7 mouse cellular contexts compared by ENCODE assay signal in genomic region chr6:126791964-126792363, GRCm38 (mm10). TPM values are rescaled to one million over a fixed set of nuclear protein-coding genes. Genes with fewer than 3 reads are reported as not detected.
DNase-seq lines count a peak whose midpoint lies in the region; ATAC-seq and TF ChIP-seq lines count a peak whose summit lies in the region.

No protein-coding gene starts in this region.

- no peaks in the 10 kb centered on the region for H3K4me1 ChIP-seq in bone marrow macrophage, adult 2 months (ENCODE audit: control insufficient read depth, insufficient read depth, low read length)
- H3K4me1 ChIP-seq in kidney, embryonic 15.5 days = peaks cover 10% of the 10 kb centered on the region; the same call in 1 of the 2 replicates

- no peaks in the 10 kb centered on the region for H3K27me3 ChIP-seq in kidney, embryonic 15.5 days

- TF ChIP-seq CTCF in bone marrow macrophage, adult 2 months (IDR thresholded peaks at IDR 0.05; ENCODE audit: low read depth, low read length) = peak; percentile 54

- no peaks in the 10 kb centered on the region for H3K9me3 ChIP-seq in kidney, embryonic 15.5 days (replicated peaks)

- WGBS in kidney, embryonic 15.5 days = 28% methylated on average over 12 of the region's 12 CpGs

- peak overlapping the region; percentile 56 for H3K4me2 ChIP-seq in kidney, embryonic 15.5 days

- H3K9ac ChIP-seq in kidney, embryonic 15.5 days = no peak overlapping the region

- TF ChIP-seq POLR2A in bone marrow macrophage, adult 2 months (IDR thresholded peaks at IDR 0.05; ENCODE audit: borderline replicate concordance, low read depth, low read length) = no peak

- H3K27ac ChIP-seq in bone marrow macrophage, adult 2 months (ENCODE audit: insufficient read depth, low read depth, low read length) = no peak overlapping the region
- no peak overlapping the region for H3K27ac ChIP-seq in kidney, embryonic 15.5 days

- DNase-seq in right cerebral cortex, adult 2 months (ENCODE audit: low spot score in 2 of 2) = peak; percentile 59 to 63
- DNase-seq in right cerebral cortex, postnatal 4 days = no peak
- DNase-seq in forelimb bud, embryonic 11.5 days (ENCODE audit: low read depth, low spot score) = peak; percentile 51
- DNase-seq in lung, postnatal 10 days = peak; percentile 60
- DNase-seq in yolk sac, embryonic 10.5 days (ENCODE audit: low spot score) = peak; percentile 13

- no peaks in the 10 kb centered on the region for H3K36me3 ChIP-seq in kidney, embryonic 15.5 days

- peak overlapping the region; percentile 36 for H3K4me3 ChIP-seq in bone marrow macrophage, adult 2 months (ENCODE audit: insufficient read depth, low read length)
- H3K4me3 ChIP-seq in kidney, embryonic 15.5 days (replicated peaks) = peak overlapping the region; percentile 35

- no peak for ATAC-seq in kidney, embryonic 15.5 days (replicated peaks; ENCODE audit: low FRiP score)

RNA-seq across cellular contexts. Expression of gene Kcna6, which starts 51.5 kb away (rescaled TPM):
- polyA plus RNA-seq in bone marrow macrophage, adult 2 months (2012; ENCODE audit: insufficient read depth, insufficient read length, missing spikeins) = not detected in 2 replicates
- polyA plus RNA-seq in kidney, embryonic 15.5 days (2015; fragmentation: Nextera tagmentation; extraction: Ambion mirVana) = 2.3 and 3.2 TPM in 2 replicates

RNA-seq across cellular contexts. Expression of gene Ndufa9, which starts 57.0 kb away (rescaled TPM):
- polyA plus RNA-seq in bone marrow macrophage, adult 2 months (2012; ENCODE audit: insufficient read depth, insufficient read length, missing spikeins) = 44.3 and 49.2 TPM in 2 replicates
- 231 and 242 TPM in 2 replicates for polyA plus RNA-seq in kidney, embryonic 15.5 days (2015; fragmentation: Nextera tagmentation; extraction: Ambion mirVana)
